Mouse (Mus musculus) kidney, postnatal 4 days (tissue): ENCODE measurements around the gene Nupl1.

Source experiments
- DNase-seq, 2 experiments: peaks; one replicate each; pipeline ENCODE4 v3.0.0; 2021; ENCODE audit warnings: mixed read lengths in 2 of 2

Gene Nupl1

DNA sequence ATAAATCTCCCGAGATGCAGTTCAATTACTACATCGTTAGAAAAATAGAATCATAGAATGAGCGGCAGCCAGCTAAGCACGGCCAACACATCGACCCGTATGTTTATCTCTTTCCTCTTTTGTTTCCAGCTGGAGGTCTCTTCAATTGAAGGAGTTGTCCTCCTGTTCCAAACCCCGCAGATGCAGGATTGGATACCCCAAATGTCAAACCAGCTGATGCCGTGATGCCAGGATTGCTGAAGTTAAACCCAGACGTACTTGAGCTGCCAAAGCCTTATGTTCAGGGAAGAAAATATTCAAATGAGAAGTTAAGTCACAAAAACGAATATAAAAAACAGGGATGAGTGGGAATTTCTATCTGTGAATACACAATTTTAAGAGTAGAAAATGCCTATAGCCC lies 31.3 kb downstream of the Nupl1 start:
- no peak for DNase-seq

DNA sequence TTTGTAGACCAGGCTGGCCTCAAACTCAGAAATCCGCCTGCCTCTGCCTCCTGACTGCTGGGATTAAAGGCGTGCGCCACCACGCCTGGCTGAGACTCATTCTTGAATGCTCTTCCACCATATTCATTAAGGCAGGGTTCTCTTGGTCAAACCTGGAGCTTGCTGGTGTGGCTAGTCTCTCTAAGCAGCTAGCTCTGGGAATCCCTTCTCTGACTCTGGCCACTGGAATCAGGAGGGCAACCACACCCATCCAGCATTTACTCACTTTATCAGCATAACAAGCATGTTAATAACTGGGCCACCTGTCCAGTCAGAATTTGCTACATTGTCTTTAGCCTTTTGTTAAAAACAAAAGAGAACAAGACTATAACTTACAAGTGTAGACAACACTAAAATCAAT lies 33.6 kb downstream of the Nupl1 start:
- no peak for DNase-seq

DNA sequence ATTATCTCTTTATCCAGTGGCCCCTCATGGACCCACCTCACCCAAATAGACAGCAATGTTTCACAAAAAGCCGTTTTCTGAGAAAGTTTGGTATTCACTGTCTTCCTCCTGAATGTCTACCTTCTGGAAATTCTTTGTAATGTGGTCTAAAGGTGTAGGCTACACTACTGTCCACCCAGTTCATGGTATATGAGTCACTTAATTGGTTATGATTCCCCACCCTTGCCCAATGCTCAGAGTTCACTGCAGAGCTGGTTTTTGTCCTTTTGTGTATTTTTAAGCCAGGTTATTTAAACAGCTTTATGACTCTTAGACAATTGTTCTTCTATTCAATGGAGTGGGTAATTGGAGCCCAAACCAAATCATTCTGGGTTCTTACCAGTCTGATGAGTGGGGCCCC lies 35.1 kb downstream of the Nupl1 start:
- DNase-seq, result no peak

DNA sequence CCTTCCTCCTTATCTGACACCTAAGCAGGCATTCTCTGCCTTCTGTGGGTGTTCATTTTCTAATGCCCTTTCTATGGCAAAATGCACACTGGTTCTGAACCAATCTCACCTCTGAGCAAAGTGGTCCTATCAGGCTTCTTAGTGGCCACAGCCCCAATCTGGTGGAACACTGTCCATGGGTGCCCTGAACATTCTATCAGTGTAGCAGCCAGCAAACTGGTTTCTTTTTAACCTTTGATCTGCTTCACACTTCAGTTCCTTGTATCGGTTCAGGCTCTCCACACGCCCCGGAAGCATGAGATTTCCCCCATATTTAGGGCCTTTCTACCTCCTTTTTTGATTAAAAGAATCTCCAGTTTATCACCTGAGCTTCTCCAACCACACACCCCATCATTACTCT lies 36.2 kb downstream of the Nupl1 start:
- no peak for DNase-seq

DNA sequence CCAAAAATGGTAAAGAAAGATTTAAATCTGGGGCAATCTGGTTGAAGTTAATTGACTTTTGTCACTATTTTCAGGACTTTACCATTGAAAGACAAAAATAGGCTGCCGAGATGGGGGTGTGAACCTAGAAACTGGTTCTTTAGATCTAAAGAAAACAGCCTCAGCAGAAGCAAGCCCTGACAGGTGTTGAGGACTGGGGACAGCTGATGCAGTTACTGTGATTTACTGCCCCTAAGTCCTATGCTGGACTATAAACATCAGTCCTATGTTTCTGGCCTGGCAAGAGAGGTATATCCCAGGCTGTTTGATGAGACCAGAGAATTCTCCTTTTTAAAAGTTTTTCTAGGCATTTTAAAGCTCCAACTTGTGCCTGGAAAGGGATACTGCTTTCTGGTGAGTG lies 37.2 kb downstream of the Nupl1 start:
- no peak for DNase-seq

DNA sequence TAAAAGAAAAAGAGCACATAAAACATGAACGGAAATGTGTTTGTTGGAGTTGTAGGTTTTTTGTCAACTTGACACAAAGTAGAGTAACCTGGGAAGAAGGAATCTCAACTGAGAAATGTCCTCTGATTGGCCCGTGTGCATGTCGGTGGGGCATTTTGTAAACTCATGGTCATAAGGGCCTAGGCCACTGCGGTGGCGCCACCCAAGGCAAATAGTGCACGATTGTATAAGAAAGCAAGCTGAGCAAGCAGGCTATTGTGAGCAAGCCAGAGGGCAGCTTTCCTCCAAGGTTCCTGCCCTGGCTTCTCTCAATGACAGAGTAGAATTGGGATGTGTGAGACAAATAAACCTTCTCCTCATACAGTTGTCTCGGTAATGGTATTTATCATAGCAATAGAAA lies 42.1 kb downstream of the Nupl1 start:
- no peak for DNase-seq

DNA sequence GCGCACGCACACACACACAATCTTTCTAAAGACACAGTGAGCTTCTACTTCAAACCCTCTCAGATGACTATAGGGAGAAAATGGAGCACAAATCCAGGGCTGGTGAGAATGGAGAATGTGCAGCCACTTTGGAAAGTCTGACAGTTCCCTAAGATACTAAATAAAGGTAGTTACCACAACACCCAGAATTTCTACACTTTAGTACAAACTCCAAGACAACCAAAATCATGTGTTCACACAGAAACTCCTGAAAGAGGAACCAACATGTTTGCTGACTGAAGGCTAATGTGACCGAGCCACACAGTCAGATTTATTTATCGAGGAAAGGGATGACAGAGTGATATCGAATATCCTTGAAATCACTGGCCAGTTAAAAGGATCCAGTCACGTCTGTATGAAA lies 46.2 kb downstream of the Nupl1 start:
- DNase-seq, result no peak

DNA sequence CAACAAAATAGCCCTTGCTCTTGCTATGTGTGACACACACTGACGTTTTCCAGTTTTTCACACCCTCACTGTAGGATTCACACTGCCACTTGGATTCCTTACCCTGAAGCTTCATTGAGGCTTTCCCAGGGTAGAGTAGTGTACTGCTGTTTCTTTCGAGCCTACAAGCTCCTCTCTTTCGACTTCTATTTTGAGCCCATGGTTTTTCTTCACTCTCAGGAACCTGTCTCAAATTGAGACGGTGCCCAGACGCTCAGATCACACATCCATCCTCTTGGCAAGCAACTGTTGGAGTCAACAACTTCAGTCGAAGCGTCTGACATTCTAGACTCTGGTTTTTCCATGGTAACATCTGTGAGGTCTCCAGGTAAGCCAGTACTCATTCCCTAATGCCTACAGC lies 54.3 kb downstream of the Nupl1 start, which contains the start of gene Atp8a2:
TSS of gene Atp8a2 (minus strand) at position 296 of the 400 bp plus-strand sequence.
- no peak for DNase-seq

DNA sequence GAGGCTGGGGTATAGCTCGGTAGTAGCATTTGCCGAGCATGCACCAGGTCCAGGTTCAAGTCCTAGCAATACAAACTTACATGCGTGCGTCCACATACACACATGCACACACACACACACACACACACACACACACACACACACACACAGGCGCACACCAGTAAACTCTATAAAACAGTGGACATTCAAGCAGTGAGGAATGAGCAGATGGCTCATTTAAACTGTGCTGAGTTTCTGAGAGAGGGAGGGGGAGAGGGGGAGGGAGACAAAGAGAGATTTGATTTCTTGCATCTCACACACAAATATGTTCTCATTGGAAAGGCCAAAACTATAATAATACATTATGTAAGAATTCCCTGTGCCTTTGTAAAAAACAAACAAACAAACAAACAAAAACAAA lies 55.2 kb downstream of the Nupl1 start:
- DNase-seq, result peak; percentile 16 to 17

DNA sequence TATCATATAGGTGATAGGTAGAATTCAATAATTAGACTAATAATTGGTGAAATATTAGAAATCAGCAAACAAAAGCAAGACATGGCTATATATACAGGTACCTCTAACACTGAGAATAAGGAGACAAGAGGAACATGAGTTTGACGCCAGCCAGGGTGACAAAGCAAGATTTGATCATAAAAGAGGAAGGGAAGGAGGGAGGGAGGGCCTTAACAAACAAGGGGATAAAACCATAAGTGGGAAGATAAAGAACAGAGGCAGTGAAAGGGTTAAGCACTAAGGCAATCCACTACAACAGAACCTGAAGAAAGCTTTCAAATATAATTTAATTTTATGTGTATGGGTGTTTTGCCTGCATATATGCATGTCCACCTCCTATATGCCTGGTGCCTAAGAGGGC lies 56.6 kb downstream of the Nupl1 start:
- DNase-seq, result no peak

DNA sequence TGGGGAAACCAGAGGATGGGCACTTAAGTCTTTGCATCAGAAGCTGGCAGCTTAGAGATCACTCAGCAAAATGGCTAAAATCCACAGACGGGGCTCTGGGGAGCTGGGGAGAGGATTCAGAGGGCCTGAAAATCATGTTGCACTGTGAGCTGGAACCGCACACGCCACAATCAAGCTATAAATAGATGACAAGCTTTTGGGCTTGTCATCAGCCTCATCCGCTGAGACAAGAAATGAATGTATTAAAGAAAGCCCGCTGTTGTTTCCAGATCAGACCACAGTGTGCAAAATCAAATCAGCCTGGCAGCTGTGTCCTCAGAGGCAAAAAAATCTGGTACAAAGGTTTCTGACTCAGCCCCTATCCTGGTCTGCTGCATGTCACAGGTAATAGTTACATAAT lies 61.5 kb downstream of the Nupl1 start:
- DNase-seq, result no peak

DNA sequence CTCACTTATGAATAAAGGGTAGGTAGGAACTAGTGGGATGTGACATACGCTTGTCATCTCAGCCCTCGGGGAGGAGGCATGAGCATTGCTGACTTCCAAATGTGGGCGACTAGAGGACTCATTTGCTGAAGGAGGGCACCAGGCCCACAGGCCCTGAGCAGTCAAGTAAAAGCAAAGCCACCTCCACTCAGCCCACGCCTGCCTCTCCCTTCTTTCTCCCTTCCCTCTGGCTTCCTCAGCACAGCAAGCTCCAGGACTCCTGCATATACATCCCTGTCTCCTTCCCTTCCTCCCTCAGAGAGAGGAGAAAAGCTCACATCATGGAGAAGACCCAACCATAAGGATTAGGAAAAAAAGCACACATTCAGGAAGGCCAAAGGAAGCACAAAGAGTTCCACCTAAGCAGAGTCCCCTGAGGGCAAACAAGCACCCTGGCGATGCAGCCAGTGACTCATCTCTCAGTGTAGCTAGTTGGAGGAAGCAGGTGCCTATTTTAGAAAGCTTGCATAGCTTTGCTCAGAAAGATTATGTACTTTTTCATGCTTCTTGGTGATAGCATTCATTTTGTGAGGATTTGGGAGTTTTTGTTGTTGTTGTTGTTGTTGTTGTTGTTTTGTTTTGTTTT lies 62.9 kb downstream of the Nupl1 start:
- DNase-seq, result no peak

DNA sequence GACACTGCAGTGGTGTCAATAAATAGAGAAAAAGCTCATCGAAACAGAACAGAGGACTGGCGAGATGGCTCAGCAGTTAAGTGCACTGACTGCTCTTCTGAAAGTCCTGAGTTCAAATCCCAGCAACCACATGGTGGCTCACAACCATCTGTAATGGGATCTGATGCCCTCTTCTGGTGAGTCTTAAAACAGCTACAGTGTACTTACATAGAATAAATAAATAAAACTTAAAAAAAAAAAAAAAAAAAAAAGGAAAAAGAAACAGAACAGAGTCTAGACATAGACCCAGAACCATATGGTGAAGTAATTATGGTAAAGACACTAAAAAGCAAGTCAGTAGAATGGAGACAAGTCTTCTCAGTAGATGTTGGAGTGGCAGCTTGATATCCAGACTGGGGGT lies 69.9 kb downstream of the Nupl1 start:
- no peak for DNase-seq

DNA sequence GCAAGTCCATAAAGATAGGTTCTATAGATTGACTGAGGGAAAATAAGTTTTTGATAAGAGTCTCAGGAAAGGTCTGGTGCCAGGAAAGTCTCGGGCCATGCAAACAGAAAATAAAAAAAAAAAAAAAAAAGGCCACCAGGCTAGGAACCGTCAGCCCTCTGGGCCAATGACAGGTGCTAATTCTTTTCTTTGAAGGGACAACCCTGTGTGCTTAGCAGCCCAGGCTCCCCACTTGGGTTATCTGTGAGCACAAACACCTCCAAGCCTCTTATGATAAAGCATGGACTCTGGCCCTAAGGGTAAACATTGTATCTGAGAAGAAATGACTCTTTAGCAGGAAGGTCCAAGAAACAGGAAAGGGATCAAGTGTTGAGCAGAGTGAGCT lies 72.7 kb downstream of the Nupl1 start:
- no peak for DNase-seq

DNA sequence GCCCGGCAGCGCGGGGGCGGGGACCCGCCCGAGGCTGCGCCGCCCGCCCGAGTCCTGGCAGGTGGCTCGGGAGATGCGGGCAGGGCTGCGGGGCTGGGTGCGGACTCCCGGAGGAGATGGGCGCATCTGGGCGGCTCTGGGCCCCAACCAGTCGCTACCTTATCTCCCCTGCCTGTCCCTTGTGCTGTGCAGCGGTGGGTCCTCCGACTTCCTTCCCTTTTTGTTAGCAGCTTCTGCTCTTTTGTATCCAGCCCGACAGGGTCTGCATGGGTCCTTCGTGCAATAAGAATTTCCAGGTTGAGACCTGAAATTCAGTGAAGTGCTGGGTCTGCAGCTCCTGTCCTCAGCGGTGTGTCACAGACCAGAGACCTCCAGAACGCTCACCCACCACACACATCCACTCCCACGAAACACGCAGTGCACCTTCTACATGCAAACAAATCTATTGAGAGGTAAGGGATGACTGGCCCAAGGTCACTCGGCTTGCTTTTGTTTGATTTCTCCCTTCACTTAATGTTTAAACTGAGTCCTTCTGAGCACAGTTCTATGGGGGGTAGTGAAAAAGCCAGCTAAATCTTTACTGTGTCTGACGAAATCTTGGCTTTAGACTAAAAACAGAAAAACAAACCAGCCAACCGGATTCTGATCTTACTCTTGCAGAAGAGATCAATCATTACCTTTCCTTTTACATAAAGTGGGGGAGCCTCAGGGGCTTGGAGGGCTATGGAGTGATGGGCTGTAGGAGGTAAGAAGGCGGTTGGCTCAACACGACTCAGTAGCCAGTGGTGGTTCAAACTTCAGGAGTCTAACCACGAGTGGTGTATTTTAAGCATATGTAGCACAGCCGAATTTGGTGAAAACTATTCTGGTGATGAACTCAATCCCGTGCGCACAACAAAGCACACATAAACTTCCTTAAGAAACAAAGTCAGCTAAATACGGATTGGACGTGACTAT lies 73.3 kb downstream of the Nupl1 start:
- DNase-seq, result no peak

DNA sequence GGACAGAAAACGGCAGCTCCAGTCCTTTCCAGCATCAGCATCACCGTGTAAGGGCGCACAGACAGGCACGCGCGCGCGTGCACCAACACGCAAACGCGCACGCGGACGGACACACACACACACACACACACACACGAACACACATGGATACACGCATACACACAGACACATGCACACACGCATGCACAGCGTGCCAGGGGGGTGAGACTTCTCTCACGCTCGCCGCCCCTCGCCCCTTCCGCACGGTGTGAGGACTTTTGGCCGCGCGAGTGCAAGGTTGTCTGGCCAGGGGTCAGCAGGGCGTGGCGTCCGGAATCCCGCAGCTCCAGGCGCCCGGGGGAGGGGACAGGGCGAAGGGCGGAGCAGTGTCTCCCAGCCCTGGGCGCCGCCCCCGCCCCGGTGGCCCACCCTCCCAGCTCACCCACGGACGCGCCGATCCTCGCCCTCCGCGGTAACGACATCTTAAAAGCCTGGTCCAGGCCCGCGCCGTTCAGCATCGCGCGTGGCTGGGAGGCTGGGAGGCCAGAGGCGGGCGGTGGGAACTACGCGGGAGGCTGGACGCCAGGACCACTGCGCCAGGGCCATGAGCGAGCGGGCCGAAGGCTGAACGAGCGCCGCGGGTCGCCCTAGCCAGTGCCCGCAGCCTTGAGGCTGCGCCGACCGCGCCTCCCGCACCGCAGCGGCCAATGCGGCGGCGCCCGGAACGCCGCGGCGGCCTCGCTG lies 74.2 kb downstream of the Nupl1 start:
- DNase-seq, result peak; percentile 64 to 80

DNA sequence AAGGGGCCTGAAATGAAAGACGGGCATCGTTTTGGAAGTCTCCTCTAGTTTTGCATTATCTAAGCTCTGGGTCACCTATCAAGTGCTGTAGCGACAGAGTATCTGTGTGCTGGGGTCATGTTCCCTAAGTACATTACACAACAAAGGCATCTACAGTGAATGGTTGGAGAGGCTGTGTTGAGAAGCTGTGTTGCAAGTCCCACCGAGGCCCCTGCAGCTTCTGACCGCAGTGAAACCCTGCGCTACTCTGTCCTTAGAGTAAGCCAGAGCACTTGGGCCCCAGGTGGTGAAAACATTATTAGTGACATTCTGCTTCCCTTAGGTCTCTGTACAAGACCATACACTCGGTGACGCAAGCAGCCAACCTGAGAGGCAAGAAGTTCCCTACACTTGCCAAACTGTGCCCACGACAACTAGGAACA lies 74.8 kb downstream of the Nupl1 start:
- no peak for DNase-seq

DNA sequence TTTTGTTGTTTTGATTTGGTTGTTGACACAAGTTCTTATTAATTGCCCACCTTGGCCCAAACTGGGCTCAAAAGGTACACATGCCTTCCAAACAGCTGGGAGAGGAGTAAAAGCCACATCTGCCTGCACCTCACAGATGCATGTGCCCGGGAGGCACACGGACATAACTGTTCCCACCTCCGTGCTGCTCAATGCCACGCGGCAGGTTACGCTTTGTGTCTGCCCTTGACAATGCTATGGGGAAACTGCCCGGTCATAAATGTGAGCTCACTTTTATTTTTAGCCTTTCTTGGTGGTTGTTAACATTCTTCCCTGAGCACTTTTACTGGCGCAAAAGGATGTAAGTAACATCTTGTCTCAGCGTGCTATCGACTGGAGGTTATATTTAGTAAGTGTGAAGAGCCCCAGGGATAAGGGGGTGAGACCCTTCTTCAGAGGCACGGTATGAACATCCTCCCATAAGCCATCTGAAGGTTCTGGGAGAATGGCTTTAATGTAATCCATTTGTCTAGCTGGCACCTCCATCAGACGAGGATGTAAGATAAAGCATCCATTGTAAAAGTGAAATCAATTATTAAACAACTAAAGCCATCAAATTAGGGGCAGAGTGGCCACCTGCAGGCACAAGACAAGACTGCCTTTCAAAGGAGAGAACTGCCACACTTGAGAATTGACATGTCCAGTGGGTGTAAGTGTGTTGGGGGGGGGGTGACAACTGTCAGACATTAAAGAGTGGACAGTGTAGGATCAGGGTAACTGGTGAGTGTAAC lies 78.8 kb downstream of the Nupl1 start:
- DNase-seq, result no peak

DNA sequence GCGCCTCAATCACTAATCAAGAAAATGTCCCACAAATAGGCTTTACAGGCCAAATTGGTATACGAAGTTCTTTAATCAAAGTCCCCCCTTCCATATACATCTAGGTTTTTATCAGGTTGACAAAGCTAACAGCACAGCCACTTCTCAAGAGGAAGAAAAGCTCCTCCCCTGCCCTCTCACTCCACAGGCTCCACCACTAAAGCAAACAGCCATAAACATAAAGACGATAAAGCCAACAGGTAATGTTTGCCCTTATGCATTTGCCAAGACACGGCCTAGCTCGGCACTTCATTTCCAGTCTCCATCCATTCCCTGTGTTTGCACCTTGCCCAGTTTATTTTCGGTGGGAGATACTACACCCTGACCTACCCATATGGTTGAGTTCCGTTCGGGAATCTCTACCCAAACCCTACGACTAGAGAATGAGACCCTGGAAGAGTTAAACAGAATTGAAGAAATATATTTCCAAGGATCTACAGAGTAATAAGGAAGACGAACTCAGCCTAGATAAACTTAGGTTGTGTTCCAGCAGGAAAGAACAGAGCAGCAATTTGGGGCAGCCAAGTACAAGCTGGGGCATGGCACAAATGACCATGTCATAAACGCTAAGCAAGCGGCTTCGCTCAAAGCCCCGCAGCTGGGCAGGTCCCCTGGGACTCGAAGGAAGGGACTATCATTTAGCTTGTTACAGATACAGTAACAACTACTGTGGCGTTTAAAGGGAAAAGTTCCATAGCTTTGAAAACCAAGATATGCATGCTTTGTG lies 80.2 kb downstream of the Nupl1 start:
- no peak for DNase-seq

DNA sequence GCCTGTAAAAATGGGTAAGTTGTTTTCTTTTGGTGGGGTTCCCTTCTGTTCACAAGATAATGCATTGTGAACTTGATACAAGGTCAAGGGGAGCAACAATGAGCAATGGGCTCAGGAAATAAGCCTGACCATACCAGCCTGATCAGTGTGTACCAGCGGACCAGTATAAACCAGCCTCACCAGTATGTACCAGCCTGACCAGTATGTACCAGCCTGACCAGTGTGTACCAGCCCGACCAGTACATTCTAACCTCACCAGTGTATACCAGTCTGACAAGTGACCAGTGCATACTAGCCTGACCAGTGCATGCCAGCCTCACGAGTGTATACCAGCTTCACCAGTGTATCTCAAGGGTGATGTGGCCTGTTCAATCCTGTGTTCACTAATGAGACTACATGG lies 87.9 kb downstream of the Nupl1 start:
- no peak for DNase-seq

DNA sequence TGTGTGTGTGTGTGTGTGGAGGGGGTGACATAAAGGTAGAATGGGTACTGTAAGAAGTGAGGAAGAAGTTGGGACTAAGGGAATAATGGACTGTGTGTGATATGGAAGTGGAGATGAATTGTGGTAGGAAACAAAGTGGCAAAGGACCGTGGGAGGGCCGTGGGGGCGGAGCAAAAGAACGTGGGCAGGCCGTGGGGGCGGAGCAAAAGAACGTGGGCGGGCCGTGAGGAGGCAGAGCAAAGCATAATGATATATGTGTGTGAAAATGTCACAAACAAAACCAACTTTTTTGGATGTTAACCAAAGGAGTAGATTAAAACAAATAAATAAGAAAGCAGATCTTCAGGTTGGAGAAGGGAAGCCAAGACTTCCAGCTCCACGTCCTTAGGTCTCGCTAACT lies 98.9 kb downstream of the Nupl1 start:
- peak; percentile 16 to 35 for DNase-seq

DNA sequence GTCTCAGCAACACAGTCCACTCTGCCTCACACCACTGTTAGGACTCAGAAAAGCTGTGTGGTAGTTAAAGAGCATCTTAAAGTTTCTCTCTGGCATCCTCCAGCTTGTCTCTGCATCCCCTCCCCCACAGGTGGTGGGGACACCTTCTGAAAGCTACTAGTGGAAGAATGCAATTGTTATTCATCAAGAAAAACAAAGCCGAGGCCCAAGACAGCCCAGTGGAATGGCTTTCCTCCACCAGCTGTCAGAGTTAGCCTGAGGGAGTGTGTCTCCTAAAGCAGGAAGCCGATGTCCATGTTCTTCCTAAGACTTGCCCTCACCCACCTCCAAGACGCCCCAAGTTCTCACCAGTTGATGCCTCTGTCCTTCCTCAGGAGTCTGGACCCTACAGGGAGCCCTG lies 102.3 kb downstream of the Nupl1 start:
- DNase-seq, result no peak
